Mouse (Mus musculus): Measurements from ENCODE around the gene C130032M10Rik.

C130032M10Rik gene

DNA sequence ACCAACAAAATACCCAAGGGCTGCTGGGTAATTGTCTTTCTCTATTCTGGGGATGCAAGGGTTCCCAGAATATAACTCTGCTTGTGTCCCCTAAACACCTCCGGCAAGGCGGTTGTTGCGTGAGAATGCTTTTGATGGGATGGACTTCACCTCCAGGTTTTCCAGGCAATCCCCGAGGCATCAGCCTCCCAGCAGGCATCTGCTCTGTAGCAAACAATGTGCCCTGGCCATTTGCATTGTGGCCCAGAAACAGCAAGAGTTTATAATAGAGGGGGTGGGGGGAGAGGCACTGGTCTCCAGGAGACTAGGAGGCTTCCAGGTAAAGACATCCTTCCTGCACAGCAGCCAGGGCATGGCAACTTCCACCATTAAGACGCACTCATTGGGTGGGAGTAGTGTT lies 33.6 kb downstream of the C130032M10Rik start:
- DNase-seq (ENCODE audit: low spot score in 2 of 2): no peak

DNA sequence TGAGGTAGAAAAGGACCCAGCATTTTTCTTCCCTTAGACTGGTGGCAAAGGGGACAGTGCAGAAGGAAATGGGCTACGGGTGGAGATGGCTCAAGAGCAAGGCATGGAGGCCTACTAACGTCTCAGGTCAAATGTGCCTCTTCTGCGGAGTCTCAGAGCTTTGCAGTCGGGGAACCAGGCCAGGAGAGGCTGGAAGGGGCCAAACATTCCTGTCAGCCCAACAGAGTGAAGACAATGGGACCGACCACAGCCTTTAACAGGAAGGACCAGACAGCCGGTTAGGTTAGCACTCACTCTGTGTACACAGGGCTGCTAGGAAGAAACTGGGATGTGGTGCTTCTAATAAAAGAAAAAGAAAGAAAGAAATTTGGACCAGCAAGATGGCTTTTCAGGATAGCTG lies 34.5 kb downstream of the C130032M10Rik start:
- no peak for DNase-seq (ENCODE audit: low spot score in 2 of 2)

DNA sequence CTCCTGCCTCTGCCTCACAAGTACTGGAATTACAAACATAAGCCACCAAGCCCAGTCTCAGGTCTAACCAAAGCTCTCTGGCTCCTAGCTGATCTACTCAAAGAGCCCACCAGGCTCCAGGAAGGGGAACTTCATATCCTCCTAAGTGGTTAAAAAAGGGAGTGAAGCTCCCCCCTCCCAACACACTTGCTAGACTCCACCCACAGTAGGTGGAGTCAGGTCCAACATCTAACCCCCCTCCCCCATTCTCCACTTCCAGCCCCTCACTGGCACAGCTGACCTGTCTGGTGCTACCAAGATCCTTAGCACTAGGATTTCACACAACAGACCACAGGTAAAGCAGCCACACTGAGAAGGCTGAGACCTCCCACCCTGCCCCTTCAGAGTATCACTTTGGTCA lies 38.3 kb downstream of the C130032M10Rik start:
- DNase-seq (ENCODE audit: low spot score in 2 of 2): no peak

DNA sequence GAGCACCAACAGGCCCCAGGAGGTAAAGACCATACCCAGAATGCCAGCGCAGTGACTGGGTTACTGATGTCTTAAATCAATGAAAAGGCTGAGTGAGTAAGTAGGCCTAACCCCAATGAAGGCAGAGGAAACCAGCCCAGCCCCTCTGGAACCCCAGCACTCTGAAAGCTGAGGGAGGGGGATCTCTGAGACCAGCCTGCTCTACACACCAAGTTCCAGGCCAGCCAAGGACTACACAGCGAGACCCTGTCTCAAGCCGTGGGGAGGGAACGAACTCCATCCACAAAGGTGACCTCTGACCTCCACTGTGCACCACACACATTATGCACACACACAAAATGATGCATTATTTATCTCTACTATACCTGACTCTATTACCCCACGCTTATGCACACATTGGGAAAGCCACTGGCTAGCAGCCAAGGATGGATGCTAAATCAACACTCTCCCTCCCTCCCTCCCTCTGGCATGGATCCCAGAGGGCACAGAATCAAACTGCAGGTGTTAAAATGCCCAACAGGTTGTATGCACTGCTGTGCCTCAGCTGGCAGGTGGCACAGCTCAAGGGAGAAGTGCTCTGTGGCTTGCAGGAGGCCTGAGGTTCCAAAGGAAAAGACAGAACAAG lies 39.0 kb downstream of the C130032M10Rik start:
- DNase-seq (ENCODE audit: low spot score in 2 of 2): peak in 1 of 2 experiments; percentile 41

DNA sequence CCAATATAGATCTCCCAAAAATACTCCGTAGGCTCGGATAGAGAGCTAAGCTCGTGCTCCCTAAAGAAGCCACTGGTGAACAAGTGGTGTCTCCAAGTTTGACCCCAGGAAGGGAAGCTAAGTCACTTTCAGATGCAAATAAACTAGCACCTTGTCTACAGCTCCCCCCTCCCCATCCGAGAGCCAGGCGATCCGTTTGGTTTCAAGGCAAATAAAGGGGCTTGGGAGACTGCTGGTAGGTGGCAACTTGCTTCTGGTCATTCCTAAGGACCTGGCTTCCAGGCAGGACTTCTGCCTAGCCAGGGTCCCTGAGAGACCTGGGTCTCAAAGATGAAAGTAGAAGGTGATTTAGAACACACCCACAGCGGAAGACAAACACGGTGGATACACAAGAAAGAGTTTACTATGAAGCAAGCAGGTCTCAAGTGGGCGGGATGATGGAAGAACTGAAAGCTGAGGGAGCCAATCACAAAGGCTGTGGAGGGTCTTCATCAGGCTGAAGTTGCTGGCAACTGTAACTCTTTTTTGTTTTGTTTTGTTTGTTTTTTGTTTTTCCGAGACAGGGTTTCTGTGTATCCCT lies 40.9 kb downstream of the C130032M10Rik start:
- no peak for DNase-seq (ENCODE audit: low spot score in 2 of 2)

DNA sequence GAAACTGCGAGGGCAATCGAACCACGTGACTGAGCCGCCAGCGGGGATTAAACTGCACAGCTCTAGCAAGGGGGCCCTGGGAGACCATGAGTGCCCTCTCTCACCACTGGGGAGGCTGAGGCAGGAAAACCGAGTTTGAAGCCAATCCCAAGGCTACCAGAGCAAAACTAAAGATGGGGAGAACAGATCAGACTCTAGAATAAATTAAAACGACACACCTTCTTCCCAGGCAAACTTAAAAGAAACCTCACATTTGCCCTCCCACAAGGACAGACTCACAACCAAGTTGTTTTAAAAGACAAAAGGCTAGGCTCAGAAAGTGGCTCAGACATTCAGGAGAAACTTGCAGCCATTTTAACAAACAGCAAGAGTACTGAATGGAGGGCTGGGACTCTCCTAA lies 41.6 kb downstream of the C130032M10Rik start:
- no peak for DNase-seq (ENCODE audit: low spot score in 2 of 2)

DNA sequence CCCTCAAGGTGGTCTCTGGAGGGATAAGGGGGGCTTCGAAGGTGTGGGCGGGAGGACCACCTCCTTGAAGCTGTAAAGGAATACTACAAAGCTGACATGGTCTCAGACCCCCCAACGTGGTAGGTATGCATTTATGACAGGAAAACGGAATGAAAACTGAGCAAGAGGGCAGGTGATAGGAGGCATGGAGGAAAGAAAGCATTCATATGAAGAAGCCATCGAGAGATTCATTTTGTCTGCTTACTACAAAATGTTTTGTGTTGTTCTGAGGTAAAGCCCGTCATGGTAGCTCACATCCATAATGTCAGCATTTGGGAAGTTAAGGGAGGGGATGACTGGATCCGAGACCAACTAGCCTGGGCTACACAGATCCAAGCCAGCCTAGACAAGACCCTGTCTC lies 44.6 kb downstream of the C130032M10Rik start:
- no peak for DNase-seq (ENCODE audit: low spot score in 2 of 2)

DNA sequence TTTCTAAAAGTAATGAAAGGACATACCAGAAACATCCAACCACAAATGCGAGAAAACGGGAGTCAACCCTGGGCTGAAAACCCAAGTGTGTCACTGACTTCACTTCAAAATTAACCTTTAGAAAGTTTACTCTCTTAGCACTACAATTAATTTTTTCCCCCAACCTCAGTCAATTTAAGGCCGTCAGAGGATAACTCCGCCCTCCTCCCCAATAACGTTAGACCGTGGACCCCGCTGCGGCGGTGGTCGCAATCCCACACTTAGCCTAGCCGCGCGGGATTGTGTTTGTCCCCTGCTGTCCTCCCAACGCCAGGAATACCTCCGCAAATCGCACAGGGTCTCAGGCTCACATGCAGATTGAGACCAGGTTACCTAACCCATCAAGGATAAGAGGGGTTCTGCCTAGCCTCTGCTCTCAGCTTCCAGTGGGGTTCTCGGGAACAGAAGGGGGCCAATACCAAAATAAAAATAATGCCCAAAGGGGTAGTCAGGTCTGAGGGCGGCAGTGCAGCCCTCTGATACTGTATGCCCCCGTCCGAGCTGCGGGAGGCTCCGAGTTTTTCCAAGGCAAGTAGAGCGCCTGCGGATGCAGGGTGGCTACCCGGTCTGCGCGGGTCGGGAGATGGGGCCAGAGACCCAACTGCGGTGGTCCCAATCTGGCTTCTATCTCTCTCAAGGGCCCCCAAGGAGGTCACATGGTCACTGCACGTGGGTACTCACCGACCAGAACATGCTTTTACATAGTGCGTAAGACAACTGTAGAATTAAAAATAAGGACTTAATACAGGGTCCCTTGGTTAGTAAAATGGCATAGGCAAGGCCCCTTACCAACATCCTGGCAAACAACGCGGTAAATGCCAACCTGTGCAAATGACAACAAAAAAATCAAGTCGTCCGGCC lies 45.5 kb downstream of the C130032M10Rik start:
- DNase-seq (ENCODE audit: low spot score in 2 of 2): no peak

DNA sequence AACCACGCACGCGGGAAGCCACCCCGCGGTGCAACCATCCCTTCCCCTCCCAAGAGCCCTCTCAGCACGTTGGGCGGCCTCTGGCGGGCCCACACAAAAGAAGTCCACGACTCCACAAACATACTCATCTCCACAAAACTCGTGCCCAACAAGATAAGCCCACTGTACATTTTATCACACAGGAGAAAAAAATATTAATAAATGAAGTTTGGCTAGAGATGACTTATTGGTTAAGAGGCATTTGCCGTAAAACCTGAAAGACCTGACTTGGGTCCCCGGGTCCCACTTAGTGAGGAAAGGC lies 46.1 kb downstream of the C130032M10Rik start:
- no peak for DNase-seq (ENCODE audit: low spot score in 2 of 2)

DNA sequence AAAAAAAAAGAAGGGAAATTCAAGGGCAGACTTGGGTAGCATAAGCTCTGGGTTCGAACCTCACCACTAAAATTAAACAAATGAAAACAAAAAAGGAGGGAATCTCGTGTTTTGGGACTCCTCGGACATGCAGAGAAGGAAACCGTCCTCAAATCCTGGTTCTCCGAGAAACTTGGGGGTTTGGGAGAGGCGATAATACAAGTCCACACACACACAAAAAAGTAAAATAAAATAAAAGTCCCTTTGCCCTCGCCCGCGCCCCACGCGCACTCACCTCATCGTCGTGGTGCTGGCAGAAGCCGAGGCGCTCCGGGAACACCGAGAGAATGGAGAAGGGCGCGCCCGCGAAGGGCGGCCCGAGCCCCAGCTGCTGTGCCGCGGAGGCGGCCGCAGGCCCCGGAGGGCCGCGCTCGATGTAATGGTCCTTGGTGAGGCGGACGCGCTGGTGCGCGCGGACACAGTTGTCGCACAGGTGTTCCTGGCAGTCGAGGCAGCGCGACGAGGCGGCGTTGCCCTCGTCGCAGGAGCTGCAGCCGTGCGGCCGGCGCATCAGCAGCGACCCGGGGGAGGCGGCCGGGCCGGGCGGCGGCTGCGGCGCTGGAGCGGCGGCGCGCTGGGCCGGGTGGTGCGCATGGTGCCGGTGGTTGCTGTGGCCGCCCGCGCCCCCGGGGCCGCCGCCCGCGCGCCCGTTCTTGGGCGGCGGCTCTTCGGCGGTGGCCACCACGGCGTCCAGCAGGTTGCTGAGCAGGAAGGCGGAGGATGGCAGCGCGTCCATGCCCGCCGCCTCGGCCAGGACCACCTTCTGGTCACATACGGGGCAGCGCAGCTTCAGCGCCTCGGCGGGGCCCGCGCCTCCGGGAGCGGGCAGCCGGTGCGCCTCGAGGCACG lies 46.8 kb downstream of the C130032M10Rik start:
- DNase-seq (ENCODE audit: low spot score in 2 of 2): no peak

DNA sequence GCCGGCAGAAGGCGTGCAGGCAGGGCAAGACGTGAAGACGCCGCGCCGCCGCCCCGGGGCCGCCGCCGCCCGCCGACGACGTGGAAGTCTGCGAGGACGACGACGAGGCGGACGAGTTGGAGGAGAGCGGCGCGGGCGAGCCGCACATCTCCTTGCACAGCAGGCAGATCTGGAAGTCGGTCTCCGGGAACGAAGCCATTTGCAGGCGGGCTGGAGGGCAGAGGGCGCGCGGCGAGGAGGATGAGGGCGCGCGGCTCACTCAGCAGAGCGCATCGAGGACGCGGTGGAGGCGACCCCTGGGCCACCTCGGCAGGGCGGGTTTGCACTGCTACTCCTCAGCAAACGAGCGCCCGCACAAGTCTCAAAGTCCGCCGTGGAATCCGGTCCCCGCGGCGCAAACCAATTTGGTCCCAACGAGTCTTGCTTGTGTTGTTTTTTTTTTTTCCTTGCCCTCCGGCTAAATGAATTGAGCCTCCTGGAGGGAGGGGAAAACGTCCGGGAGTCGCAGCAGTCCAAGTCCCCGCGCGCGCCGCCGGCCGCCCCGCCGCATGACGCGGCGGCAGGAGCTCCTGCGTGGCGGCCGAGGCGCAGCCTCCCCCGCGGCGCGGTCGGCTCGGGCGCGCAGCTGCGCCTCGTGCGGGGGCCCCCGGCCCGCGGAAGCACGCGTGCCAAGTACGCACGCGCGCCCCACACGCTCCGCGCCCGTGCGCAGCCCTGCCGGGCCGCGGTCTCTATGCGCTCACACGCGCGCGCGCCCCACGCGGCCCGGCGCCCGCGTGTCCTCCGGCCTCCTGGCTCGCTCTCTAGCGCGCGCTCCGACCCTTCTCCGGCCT lies 47.6 kb downstream of the C130032M10Rik start:
- DNase-seq (ENCODE audit: low spot score in 2 of 2): no peak

DNA sequence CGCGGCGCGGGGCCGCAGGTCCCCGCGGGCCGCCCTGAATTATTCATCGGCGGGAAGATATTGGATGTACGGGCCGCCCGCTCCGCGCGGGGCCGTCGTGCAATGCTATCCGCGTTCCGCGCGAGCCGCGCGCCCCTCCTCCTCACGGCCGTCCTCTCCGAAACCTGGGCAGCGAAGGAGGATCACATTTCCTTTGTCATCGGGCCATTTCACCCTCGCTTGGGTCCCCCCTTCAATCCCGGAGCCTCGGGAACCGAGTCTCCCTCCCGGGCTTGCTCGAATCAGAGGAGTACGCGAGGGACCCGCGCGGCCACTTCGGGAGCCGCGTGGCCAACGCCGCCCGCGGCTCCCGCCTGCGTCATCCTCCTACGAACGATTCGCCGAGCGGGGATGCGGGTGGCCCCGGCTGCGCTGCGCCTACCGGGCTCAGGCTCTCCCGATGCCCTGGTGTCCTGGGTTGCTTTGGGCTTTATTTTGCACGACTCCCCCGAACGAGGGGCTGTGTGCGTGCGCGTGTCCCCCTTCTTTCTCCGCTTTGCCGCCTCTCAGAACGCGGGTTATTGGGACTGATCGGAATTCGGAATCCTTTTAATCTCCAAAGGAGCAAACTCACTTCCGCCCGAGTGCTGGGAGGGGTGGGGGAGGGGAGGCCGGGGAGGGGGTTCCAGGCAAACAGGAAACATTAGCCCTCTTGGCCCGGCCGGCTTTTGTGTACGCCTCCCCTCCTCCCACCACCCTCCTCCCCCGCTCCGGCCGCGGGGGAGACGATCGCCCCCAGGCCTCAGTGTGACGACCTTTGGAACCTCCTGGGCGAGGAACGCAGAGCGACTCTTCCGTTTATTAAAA lies 48.5 kb downstream of the C130032M10Rik start, which contains the start of gene Trim71:
Trim71 (minus strand) TSS at position 609 of the 846 bp plus-strand sequence.
- peak in 1 of 2 experiments; percentile 45 for DNase-seq (ENCODE audit: low spot score in 2 of 2)

DNA sequence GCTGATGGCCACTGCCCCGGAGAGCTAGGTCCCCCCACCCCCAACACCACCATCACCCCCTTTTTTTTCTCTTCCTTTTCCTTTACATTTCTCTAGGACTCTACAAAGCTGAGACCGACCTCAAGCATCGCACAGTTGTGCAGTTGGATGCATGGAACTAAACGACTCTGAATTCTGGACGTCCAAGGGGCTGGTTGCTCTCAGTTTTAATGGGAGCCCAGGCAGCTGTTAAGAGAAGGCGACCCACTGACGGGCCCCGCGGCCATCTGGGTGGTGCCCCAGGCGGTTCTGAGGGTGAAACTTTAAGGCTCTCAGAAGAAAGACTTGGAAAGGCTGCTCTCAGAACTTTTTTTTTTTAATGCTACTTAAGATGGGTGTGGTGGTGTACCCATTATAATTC lies 49.2 kb downstream of the C130032M10Rik start:
- no peak for DNase-seq (ENCODE audit: low spot score in 2 of 2)

All from urinary bladder, adult 18-20 months (tissue).